Mouse (Mus musculus) activated CD4-positive, CD25-positive, alpha-beta regulatory T cell, adult 4 months (primary cell): ENCODE data around the gene Tpst2. TPM values are rescaled to one million over a fixed set of nuclear protein-coding genes. Genes with fewer than 3 reads are reported as not detected.
A peak's percentile ranks its signal among the peaks of the same experiment; 100 is the strongest.

Experiments used
- ATAC-seq: one replicate; pipeline ENCODE4 v1.8.0; 2017
- polyA plus RNA-seq, 2 experiments: library from polyadenylated mRNA; unstranded; fragments of 100-300 nt; shearing (Covaris generic); gene quantifications; one replicate each; pipeline ENCODE4 v1.2.1; 2017

Tpst2 gene
- polyA plus RNA-seq, 2 experiments from 2014 or later, result 75.0 to 86.1 TPM

DNA sequence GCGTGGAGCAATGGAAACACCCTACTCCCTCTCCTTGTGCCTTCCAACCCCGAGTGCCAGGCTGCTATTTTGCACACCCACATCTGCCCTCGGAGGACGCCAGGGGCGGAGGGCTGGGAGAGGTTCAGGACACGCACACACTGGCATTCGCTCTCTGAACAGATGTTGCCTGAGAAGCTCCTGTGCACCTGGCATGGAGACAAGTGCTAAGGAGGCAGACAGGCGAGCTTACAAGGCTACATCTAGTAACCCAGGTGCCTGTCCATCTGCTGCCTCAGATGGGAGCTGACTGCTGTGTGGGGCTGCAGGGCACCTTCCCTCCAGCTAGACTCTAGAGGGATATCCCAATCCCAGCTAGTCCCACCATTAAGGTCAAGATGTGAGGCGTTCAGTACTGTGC is 20.0 kb upstream of the Tpst2 start:
- ATAC-seq, result no peak

DNA sequence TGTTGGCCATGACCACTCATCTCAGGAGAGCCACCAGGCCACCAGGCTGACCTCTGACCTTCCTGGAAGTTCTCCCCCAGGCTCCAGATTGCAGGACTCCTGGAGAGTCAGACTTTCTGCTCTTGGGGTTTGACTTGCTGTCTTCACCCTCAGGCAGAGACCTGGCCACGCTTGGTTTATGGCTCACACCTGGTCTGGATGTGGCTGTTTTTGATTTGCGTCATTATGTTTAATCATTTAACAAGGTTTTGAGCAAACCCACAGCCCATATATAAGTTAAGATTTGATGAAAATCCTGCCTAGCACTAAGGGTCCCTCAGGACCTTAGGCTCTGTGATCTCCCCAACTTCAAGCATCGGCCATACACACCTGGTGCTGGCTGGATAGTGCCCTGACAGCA is 18.6 kb upstream of the Tpst2 start:
- ATAC-seq, result no peak

DNA sequence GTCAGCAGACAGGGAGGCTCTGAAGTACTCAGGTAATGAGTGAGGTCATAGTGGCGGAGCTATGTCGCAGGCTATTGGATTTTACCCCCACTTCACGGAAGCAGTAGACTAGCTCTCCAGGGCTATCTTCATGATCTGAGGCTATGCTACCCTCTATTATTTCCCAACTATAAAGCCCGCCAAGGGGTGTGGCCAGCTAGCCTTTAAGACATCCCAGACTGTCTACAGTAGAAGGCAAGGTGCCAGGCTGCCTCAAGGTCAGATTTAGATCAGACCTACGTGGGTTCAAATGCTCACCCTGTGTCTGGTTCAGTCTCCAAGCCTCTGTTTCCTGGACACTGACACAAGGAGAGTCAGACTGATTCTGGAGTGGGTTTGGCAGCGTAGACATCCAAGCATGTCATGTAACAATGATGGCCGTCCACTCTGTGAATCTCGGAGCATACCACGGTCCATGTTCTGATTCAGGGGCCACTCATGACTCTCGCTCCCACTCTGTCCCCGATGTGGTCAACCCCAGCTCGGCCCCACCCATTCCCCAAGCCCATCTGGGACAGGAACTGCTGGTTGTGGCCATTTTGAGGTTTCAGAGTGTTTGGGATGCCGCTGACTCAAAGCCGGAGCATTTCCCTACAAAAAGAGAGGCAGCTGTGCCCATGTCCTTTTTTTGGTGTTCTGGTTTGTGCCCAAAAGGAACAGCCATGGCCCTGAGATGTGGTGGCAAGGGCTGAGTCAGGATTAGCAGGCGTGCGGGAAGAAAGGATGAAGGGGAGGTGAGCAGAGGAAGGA is 16.4 kb upstream of the Tpst2 start:
- ATAC-seq, result no peak

DNA sequence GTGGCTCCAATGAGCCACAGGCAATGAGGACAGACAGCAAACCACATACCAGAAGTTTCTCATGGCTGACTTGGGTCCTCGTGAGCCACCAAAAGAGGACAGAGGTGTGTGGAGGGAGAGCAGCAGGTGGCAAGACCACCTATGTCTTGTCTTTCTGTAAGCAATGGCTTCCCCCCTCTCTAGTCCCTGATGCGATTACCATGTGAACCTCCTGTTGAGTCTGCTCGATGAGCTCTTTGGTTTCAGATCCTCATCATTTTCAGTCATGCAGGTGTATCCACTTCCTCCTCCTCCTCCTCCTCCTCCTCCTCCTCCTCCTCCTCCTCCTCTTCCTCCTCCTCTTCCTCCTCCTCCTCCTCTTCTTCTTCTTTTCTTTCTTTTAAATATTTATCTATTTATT is 15.7 kb upstream of the Tpst2 start:
- no peak for ATAC-seq

DNA sequence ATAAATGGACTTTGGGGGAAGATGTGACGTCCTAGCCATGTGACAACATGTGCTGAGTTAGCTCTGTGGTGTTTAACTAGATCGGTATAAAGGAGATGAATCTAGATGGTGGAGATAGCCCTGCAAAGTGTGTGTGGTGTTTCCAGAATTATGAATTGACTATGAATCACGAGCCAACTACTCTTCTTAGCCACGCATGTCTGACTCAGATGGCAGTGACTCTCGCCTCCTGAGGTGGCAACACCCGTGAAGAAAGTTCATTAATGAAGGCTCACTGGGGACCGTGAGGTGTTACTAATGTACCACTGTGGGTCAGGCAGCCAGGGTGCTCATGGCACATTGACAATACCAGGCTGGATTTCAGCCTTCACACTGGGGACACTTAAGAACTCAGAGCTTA is 12.4 kb upstream of the Tpst2 start:
- ATAC-seq, result no peak

DNA sequence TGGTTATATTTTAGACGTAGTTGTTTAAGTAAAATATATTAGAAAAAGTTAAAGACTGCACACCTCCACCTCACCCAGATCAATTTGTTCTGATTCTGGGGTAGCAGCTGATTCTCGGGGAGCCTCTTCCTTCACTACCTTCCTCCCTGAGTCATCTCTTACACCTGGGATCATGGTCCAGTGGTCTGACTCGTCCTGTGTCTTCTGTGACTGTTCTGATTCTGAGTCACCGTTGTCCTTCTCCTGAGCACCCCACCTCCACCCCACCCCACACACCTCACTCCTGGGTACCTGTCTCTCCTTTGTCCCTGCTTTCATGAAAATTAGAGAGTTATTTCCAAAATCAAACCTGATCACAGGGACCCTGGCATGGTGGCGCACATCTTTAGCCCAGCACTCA is 11.4 kb upstream of the Tpst2 start:
- ATAC-seq, result no peak

DNA sequence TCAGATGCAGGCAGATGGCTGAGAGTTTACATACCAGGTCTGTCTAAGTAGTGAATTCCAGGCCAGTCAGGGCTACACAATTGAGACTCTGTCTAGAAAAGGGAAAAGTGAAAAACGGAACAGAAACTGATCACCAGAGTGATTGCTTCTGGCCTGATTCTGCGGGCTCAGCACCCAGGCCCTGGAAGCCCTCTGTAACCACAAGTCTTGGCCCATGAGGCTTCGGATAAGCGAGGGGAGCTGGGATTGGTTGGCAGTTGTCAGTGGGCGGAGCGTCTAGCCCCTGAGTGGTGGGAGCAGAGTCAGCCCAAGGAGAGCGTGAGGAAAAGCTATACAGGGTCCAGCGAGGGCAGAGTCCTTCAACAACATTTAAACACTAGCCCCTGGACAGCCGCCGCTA is 11.0 kb upstream of the Tpst2 start:
- no peak for ATAC-seq

DNA sequence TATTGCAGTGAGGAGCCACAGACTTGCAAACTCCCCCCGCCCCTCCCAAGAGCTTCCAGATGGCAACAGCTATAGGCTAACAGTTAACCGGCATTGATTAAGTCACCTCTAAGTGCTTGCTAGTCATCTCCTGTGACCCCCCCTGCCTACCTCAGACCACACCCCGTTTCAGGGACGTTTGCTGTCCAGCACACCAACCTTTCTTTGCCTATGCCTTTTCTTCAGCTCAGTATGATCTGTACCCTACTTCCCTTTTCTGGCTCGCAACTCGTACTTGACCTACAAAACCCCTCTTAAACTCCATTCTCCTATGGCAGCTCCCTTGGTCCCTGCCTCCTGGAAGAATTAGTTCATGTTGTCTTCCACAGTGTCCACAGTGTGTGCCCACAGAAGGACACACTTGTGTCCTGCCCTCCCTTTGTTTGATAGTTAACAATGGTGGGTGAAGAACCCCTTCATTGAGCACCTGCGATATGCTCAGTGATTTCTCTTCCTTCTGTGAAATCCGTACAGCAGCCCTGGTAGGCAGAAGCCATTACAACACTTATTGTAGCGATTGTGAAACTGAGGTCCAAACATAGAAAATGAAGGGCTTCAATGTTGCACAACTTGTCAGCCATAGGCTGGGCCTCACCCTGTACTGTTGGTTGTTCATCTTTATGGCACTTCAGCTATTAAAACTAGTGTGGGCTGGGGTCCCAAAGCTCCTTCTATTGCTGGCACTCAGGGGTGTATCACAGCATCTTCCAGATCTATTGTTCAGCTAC is 10.3 kb upstream of the Tpst2 start:
- no peak for ATAC-seq

DNA sequence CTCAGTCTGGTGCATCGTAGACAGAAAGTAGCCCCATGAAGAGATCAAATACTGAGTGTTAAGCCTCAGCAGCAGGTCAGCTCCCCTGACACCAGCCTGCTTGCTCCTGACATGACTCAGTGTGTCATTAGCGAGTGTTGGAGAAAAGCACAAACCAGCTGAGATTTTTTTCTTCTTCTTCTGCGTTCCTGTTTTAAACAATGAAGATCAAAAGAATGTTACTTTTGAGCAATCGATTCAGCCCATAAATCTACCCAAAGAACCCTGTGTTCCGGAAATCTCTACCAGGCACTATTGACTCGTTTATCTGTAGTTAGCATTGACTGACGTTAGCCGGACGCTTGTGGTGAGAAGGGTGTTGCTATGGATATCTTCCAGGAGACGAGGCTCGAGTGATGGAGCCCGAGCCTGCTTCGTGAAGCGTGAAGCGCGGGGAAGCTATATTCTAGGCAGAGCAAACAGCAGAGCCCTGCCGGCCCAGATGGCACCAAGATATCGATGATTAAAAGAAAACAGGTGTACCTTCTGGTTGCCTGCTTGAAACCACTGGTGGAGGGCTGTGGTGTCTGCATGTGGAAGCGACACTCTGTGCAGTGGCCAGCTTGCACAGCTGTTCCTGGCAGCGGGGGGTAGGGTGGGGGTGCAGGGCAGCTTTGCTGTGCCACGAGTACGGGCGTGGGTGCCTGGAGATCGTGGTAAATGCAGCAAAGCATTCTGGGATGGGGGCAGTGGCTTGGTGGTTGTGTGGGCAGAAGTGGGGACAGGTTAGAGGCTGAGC is 5.5 kb upstream of the Tpst2 start:
- peak; percentile 47 for ATAC-seq

DNA sequence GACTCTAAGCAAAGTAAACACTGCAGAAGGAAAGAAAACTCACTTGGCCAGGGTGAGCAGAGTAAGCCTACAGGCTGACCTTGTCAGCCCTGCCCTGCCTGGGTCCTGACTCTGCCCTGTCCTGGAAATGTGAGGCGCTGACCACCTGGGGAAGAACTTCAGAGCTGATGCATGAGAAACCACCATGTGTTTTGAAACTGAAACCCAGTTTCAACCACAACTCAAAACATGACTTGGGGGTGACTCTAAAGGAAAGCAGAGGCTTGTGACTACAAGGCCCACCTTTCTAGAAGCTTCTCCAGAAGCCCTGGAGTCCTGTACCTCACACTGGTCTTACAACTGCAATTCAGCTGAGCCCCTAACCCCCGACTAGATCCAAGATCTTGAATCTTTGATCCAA is 3.6 kb upstream of the Tpst2 start:
- ATAC-seq, result no peak

DNA sequence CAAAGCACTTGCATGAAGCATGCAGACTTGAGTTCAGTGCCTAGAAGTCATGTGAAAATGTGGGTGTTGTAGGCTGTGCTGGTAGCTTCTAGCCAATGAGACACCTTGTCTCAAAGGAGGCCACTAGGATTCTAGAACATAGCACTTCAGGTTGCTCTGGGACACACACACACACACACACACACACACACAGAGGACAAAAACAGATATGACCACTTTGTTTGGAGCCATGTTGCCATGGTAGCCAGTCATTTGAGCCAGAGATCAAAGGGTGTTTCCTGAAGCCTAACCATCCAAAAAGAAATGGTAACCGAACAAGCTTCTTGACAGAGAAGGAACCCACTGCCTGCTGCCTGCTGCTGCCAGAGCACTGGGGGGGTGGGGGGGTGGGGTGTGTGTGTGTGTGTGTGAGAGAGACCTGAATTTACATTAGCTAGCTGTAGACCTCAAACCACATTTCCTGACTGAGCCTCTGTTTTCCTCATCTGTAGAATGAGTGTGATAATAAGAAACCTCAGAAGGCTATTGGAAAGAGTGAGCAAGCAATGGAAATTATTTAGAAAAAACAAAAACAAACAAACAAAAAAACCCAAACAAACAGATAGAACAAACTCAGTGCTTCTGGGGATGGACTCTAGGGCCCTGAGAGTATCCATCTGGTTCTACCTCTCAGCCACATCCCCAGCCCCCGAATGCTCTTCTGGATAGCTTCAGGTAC is 2.6 kb upstream of the Tpst2 start:
- peak; percentile 12 for ATAC-seq

DNA sequence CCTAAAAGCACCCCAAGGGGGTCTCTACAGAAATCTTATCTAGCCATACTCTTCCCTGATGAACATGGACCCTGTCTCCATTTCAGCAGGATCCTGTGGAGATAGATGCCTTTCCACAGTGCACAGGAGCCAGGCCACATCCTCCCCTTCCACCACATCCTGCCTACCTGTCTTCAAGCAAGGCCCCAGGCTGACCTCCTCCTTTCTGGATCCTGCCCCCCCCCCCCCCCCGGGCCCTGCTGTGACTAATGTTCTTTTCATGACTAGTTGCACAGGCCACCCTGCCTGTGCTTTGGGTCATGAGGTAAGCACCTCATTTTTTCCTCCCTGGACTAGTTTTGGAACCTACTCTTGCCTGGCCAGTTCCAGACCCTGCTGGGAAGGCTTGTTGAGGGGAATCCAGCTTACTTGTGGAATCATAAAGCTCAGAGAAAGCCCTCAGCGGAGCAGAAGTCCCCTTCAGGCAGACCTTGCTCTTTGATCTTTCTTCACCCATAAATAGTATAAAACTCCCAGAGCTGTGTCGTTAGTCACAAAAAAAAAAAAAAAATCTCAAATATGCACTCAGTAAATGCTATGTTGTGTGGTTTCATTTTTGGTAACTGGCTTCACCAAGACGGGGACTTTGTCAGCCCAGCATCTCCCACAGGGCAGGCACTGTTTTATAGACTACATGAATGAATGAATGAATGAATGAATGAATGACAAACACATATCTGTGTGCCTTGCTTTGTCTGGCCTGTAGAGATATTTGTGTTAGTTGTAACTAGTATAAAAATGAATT is 1.3 kb upstream of the Tpst2 start:
- ATAC-seq, result peak; percentile 8

DNA sequence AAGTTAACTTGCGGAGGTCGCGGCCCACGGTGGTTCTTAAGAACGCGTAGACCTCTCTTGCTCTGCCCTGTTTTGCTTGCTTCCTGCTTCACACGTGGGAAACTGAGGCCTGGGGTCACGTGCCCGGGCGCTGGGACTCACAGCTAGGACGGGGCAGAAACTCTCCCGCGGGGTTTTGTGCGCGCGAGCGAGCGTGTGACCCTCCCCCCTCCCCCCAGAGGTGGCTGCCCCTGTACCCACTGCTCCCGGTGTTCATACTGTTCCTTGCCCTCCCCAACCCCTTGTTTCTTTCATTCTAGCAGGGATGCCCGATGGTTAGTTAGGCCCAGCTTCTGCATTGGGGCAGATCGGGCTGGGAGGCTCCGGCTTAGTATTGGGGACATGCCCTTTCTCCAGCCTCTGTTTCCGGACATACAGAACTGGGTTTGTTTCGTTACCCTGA is 437 bp downstream of the Tpst2 start:
- ATAC-seq, result peak; percentile 0

DNA sequence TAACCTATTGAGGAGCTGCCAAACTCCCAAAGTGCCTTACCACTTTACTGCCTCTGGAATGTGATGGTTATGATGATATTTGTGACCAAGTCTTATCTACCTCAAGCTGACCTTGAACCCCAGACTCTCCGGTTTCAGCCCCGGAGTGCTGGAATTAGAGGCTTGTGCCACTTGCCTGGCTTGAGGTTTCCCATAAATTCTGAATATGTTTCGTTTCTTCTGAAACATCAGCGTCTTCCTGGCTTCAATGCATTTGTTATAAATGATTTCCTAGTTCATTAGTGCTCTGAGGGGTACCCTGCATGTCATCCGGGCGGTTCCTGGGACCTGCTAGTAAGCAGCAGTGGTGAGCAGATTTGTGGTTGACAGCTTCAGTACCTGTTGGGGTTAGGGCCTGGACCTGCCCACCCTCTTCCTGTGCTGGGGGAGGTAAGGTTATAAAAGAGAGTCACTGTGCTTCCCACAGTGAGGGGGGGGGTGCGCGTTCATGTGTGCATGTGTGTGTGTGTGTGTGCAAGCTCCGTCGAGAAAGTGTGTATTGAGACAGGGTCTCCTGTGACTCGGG is 1.5 kb downstream of the Tpst2 start:
- ATAC-seq, result no peak

DNA sequence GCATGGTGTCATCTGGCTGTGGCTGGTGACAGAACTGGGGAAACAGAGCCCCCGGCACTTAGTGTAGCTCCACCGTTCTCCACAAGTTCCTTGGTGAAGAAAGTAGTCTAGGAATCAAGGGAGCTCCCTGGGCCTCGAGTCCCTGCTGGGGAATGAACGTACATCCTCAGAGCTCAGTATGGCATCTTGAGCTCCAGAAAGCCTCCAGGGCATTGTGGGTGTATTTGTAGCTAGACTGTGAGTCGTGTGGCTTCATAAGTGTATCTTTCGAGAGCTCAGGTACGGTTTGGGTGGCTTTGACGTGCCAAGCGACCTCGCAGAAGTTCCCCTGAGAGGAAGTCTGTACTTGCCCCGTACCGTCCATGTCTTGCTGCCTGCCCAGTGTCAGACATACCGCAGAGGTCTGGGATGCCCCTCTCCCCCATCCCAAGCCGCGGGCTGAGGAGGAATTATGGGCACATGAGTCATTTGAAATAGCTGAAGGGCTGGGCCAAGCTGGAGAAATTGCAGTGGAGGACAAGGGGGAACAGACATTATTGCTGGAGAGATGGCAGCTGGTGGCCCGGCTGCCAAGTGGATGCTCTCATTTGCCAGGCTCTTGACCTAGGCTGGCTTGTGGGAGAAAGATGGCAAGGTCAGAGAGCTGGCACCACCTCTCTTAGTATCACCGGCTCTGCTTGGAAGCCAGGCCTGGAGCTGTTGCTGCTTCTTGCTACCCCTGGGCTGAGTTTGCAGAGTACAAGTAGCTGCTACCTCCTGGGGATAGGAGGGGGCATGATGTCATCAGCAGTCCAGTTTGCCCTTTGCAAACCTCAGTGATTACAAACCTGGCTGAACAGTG is 2.9 kb downstream of the Tpst2 start:
- no peak for ATAC-seq

DNA sequence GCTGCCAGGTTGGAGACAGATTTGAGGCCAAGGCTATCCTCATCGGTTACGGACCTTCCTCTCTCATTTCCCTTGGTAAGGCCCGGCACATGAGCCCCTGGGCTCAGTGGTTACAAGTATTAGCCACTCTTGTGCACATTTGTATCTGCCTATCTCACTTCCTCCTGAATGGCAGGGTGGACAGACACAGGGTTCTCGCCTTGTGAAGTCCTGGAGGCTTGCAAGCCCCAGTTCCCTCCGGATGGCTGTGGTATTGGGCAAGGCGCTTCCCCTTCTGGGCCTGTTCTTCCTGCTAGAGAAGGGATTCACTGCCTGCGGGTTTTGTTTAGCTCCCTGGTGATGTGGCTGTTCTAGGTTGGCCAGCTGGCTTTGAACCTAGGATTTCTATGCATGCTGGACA is 3.7 kb downstream of the Tpst2 start:
- no peak for ATAC-seq

DNA sequence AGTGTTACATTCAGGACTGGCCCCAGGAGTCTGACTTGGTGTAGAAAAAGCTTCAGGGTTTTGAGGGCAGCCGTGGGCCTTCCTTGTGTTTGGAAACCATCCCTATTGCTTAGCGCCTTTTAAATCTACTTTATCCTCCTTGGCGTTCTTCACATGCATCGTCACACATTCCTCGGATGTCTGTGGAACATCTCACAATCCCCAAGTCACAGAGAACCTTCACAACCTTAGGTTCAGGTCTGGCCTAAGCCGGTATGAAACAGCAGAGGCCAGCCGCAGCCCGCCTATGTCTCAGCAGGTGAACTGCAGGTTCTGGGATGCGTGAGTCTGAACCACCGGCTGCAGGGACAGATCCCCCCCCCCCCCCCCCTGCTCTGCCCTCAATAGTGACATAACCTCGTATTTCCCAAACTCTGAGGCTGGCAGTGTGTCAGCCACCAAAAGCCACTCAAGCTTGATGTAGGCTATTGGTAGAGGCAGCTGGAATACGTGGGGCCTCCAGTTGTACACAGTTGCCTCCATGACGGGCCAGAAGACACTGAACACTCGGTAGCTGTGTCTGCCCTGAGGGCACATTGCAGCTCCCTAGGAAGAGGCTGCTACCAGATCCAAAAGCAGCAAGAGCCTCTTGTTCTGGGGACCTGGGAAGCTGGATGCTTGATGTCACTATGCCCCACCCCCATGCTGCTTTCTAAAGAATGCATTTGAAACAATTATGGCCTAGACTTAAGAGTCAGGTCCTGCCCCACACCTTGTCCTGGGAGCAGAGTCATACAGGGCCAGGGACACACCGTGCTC is 4.6 kb downstream of the Tpst2 start:
- ATAC-seq, result no peak

DNA sequence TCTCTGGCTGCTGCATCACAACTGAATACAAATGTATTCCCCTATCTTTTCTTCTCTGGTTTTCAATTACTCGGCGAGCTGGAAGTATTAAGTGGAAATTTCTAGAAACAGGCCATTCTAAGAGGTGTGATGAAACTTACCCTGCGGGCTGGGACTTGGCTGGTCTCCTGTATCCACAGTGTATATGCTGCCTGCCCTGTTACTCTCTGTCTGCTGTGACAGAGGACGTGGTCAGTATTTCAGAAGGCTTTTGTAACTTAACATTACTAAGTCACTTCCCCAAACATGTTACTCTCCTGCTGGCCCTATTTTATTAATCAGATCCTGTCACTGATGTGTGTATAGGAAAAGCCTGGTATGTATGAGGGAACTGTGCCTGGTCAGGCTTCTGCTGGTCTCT is 5.2 kb downstream of the Tpst2 start:
- no peak for ATAC-seq

DNA sequence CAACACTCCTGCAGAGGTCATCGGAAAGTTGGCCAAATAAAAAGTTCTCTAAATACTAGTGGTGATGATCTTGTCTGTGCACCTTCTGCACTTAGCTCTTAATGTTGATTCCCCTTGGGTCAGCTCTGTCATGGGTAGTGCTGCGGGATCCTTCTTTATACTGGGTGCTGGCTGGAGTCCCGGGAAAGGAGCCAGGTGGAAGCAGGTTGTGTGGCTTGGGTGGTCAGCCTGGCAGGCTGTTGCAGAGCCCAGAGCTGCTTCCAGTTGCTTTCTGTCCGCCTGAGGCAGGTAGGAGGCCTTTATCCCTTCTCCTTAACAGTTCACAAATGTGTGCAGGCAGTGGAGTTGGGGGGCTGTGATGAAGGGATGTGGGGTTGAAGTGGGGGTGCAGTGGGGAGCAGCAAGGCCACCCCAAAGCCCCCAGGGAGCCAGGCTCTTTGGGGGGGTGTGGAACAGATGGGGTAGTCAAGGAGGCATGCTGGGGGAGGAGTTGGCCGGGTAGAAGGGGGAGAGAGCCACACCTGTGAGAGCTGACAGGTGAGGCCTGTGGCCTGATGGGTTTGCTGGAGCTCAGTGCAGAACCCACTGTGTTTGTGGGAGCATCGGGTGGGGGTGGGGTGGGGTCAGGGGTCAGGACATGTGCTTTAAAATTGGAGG is 5.8 kb downstream of the Tpst2 start:
- no peak for ATAC-seq
